Mouse (Mus musculus) left cerebral cortex, adult 8-10 months (tissue): Measurements from ENCODE around the gene Frmd4a. TPM values are rescaled to one million over a fixed set of nuclear protein-coding genes. Genes with fewer than 3 reads are reported as not detected.

Experiments used
- DNase-seq, 2 experiments: peaks; one replicate each; pipeline ENCODE4 v3.0.0; 2022; ENCODE audit warnings: low spot score in 2 of 2
- total RNA-seq, 4 experiments: library from RNA; stranded (reverse); gene quantifications; 2 replicates each; pipeline ENCODE4 v1.2.4; 2022

Frmd4a gene
- total RNA-seq, 4 experiments from 2014 or later: 49.9 to 53.7 (median 53.6) TPM

- DNase-seq: no peak
Measured at GRCm38 (mm10) chr2:4660677-4661076, 643.2 kb downstream of the Frmd4a start.
